Mouse (Mus musculus): Measurements from ENCODE around the gene 4931440F15Rik. TPM values are rescaled to one million over a fixed set of nuclear protein-coding genes. Genes with fewer than 3 reads are reported as not detected.

4931440F15Rik gene
- polyA plus RNA-seq, 1 experiment from 2014 or later, result 0.14 TPM

DNA sequence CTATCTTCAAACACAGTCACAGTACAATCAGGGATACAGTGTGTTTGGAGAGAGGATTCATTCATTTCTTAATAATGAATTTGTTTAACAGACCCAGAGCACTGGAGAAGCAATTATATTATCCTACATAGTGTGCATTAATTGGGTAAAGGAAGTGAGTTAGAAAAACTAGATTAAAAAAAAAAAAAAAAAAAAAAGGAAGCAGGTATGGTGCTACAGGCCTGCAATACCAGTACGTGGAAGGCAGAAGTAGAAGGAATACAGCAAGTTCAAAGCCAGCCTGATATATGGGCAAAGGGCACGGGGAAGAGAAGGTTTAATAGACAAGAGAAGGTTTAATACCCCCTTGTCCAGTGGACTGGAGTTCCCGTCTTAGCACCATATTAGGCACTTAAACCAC lies 46.5 kb downstream of the 4931440F15Rik start:
- Histone ChIP-seq H3K9ac (no peak overlapping the region), H3K4me2 (no peak overlapping the region), H3K4me3 (replicated peaks) (no peak overlapping the region), H3K27me3 (no peaks in the 10 kb centered on the region), H3K36me3 (replicated peaks) (no peaks in the 10 kb centered on the region), H3K4me1 (replicated peaks) (no peaks in the 10 kb centered on the region), H3K9me3 (replicated peaks) (no peaks in the 10 kb centered on the region), H3K27ac (replicated peaks) (no peak overlapping the region)
- 48% methylated on average over 3 of the region's 3 CpGs for WGBS (ENCODE audit: insufficient replicate concordance)
- ATAC-seq (ENCODE audit: insufficient read depth), result no peak

DNA sequence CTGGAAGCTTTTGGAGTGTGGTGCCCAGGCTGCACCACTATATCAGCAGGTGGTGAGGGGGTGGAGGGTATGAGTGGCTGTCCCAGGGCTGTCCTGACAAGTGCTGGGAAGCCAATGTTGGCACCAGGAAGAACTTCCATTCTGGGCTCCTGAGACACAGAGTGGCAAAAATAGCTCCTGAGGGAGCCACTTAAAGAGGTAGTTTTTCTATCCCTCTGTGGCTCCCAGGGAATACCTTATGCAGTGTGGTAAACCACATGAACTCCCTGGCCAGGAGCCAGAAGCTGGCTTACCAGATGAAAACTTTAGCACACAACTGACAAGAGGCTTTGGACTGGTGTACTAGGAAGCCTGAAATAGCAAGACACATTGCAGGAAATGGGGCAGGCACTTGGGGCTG lies 47.5 kb downstream of the 4931440F15Rik start:
- Histone ChIP-seq H3K27ac (replicated peaks) (no peak overlapping the region), H3K4me2 (no peak overlapping the region), H3K4me1 (replicated peaks) (no peaks in the 10 kb centered on the region), H3K9ac (no peak overlapping the region), H3K36me3 (replicated peaks) (no peaks in the 10 kb centered on the region), H3K27me3 (no peaks in the 10 kb centered on the region), H3K4me3 (replicated peaks) (no peak overlapping the region), H3K9me3 (replicated peaks) (no peaks in the 10 kb centered on the region)
- ATAC-seq (ENCODE audit: insufficient read depth), result no peak

DNA sequence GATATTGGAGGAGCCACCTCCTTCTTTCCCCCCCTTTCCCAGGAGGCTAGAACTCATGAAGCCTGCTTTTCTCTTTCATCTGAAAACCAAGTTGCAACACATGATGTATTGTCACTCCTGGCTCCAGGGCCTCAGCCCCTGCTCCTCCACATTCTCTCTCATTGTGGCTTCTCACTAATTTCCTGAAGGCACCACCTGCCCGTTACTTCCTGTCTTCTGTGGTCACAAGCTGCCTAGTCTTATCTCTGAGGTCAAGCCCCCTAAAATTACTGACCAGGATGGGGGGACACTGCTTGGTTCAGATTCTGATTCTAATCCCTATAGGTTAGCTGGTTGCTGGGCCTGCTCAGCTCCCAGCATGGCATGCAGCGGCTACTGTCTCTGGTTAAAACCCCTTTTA lies 50.7 kb downstream of the 4931440F15Rik start:
- no peaks in the 10 kb centered on the region for H3K36me3 ChIP-seq (replicated peaks)
- no peaks in the 10 kb centered on the region for H3K4me1 ChIP-seq (replicated peaks)
- H3K4me3 ChIP-seq (replicated peaks), result no peak overlapping the region
- no peak for ATAC-seq (ENCODE audit: insufficient read depth)
- no peak overlapping the region for H3K9ac ChIP-seq
- WGBS (ENCODE audit: insufficient replicate concordance), result 33% methylated on average over 2 of the region's 2 CpGs
- H3K9me3 ChIP-seq (replicated peaks), result no peaks in the 10 kb centered on the region
- H3K4me2 ChIP-seq, result no peak overlapping the region
- H3K27me3 ChIP-seq, result no peaks in the 10 kb centered on the region
- no peak overlapping the region for H3K27ac ChIP-seq (replicated peaks)

DNA sequence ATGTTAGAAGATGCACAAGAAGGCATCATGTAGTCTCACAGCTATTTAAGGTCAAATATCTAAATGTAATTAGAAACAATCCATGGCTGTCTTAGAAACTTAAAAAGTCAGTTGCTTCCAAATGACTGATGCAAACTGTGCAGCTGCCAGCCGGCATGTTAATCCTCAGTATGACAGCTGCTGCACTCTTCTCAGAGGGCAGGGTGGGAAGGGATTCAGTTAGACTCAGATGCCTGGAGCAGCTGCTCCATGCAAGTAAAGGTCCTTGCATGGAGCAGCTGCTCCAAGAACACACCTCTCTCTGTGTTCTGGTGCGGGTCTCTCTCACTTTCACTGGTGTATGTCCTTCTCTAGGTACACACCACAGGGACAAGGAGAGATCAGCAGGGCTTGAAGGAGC lies 51.2 kb downstream of the 4931440F15Rik start:
- H3K27me3 ChIP-seq, result no peaks in the 10 kb centered on the region
- H3K4me1 ChIP-seq (replicated peaks), result no peaks in the 10 kb centered on the region
- no peak for ATAC-seq (ENCODE audit: insufficient read depth)
- no peak overlapping the region for H3K4me2 ChIP-seq
- H3K9me3 ChIP-seq (replicated peaks), result no peaks in the 10 kb centered on the region
- no peak overlapping the region for H3K4me3 ChIP-seq (replicated peaks)
- H3K36me3 ChIP-seq (replicated peaks), result no peaks in the 10 kb centered on the region
- WGBS (ENCODE audit: insufficient replicate concordance), result 17% methylated on average over 2 of the region's 2 CpGs
- H3K27ac ChIP-seq (replicated peaks), result no peak overlapping the region
- H3K9ac ChIP-seq, result no peak overlapping the region

Other genes with a start within 250 kb of the 4931440F15Rik start
- gene Rtn4, start 132.7 kb downstream of the 4931440F15Rik start, polyA plus RNA-seq (2015; fragmentation: Nextera tagmentation; extraction: Ambion mirVana), result 11.7 and 12.0 TPM in 2 replicates
- 0.09 TPM in 2 replicates for gene Eml6, start 200.4 kb upstream of the 4931440F15Rik start, polyA plus RNA-seq (2015; fragmentation: Nextera tagmentation; extraction: Ambion mirVana)

Data from liver, embryonic 15.5 days (tissue).